Mouse (Mus musculus) Patski (cell line): ENCODE measurements around the gene Yap1. TPM values are rescaled to one million over a fixed set of nuclear protein-coding genes. Genes with fewer than 3 reads are reported as not detected.
A peak's percentile ranks its signal among the peaks of the same experiment; 100 is the strongest.

Experiments used
- ATAC-seq: fragments of 100-300 bp; one replicate; pipeline ENCODE4 v1.8.0; 2021
- CTCF ChIA-PET: fragments of 350-600 bp; sonication (Branson Sonifier 250); formaldehyde crosslinking; loops from one replicate; lab custom pipeline; 2022; ENCODE audit warnings: inconsistent platforms; lab: Charles Lee
- POLR2A ChIA-PET: fragments of 350-600 bp; sonication (Branson Sonifier 250); formaldehyde crosslinking; loops from one replicate; lab custom pipeline; 2022; ENCODE audit warnings: antibody characterized with exemption, inconsistent platforms; lab: Charles Lee
- DNase-seq: peaks from one replicate; pipeline ENCODE4 v3.0.0-alpha.2; 2011; ENCODE audit warnings: low read depth, low spot score
- H3K27me3 ChIP-seq: fragments of 371-371 bp; one replicate; pipeline ENCODE4 v1.5.1; 2021
- CTCF ChIP-seq: fragments of 100-300 bp; IDR thresholded peaks from one replicate; pipeline ENCODE4 v1.5.1; 2021
- in situ Hi-C: fragments of 300-500 bp; cut with MboI; formaldehyde crosslinking; loops from 3 replicates; pipeline ENCODE4 v1.11.1; 2018; ENCODE audit warnings: low pct_unique_long_range_greater_than_20kb, mixed read lengths
- polyA plus RNA-seq: library from polyadenylated mRNA; unstranded; gene quantifications from one replicate; pipeline ENCODE4 v1.2.3, GENCODE M21; 2021

Yap1 gene
- polyA plus RNA-seq, 1 experiment from 2014 or later, result 80.0 TPM

DNA sequence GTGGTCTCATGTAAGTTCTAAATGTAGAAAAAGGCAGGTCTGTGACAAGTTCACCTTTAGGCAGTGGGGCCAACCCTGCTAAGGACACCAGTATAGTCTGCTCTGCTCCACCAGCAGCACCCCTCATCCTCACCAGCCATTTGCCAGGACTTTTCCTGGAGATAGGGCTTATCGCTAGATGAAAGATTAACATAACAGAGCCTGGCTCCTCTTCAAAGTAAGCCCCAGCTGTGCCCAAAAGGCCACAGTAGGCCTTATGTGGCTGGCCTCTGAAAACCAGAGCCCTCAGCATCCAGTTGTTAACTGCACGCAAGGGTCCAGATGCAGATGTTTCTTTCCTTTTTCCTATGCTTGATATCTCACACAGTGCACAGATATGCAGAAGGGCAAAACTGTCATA, 45.1 kb downstream of the Yap1 start:
- TF ChIP-seq CTCF, result no peak
- no peak for ATAC-seq

GRCm38 (mm10) chr9:7958025-7958593, 46.3 kb downstream of the Yap1 start:
- in situ Hi-C loops, result no loop called here
- POLR2A ChIA-PET, result no interaction called here
- no peaks in the 10 kb centered on the region for H3K27me3 ChIP-seq
- no peak for TF ChIP-seq CTCF
- DNase-seq (no peak), ATAC-seq (no peak)
- CTCF ChIA-PET, result no interaction called here

More for the DNA sequence above, 45.1 kb downstream of the Yap1 start:
- ChIA-PET CTCF (no interaction called here), POLR2A (no interaction called here)
- no peaks in the 10 kb centered on the region for H3K27me3 ChIP-seq
- no peak for DNase-seq
- in situ Hi-C loops, result no loop called here

DNA sequence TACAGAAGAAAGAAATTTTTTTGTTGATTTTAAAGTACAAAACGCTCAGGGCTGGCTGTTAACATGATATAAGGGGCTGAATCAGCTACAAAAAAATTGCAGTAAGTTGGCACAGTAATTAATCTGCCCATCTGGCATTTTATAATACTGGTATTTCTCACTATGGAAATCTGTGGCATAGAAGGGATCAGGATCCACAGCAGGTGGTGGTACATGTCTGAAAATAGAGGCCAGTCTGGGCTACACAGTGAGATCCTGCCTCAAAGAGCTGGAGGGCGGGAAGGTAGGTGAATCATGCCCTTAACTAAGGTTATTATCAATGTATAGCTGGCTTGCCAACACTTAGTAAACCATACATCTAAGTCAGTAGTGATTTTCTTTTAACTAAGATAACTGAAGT, 47.0 kb downstream of the Yap1 start:
- TF ChIP-seq CTCF, result no peak
- no peaks in the 10 kb centered on the region for H3K27me3 ChIP-seq
- DNase-seq (no peak), ATAC-seq (no peak)
- CTCF ChIA-PET, result no interaction called here
- POLR2A ChIA-PET, result no interaction called here
- in situ Hi-C loops, result no loop called here

- no peaks in the 10 kb centered on the region for H3K27me3 ChIP-seq
- no peak for ATAC-seq
- no peak for TF ChIP-seq CTCF
- DNase-seq, result no peak
- in situ Hi-C loops, result no loop called here
- POLR2A ChIA-PET, result no interaction called here
- CTCF ChIA-PET, result no interaction called here
These were observed 48.0 kb downstream of the Yap1 start for GRCm38 (mm10) chr9:7956400-7956799.

- in situ Hi-C loops, result no loop called here
- ChIA-PET POLR2A (interaction anchor here (0.6 to 1.4 kb wide), 2 partner anchors 51 to 211 kb away, joined by 3 to 4 read pairs; partner anchors contain the start of gene Yap1), CTCF (interaction anchor here (1.2 kb wide), 1 partner anchor 9 kb away, joined by 3 read pairs; no protein-coding TSS in a partner anchor)
- H3K27me3 ChIP-seq, result no peaks in the 10 kb centered on the region
- DNase-seq, result peak; percentile 33
- TF ChIP-seq CTCF, result no peak
- peak; percentile 93 for ATAC-seq
These were observed 51.5 kb downstream of the Yap1 start for GRCm38 (mm10) chr9:7952886-7953285.

DNA sequence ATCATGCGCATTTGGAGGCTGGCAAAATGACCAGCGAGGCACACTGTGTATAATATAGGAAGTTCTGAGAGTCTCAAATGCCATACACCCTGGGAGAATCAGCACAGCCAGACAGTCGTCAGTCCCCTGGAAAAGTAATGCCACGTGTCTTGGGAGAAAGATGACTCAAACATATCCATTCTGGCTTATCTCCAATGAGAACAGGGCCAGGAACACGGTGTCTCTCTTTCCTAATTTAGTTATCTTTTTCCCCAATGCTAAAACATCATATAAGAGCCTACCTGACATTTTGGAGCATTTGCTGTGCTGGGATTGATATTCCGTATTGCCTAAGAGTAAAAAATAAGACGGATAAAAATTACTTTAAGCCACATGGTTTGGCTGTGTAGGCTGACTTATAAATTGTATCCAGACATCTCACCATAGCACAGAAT, 54.2 kb downstream of the Yap1 start:
- no peaks in the 10 kb centered on the region for H3K27me3 ChIP-seq
- in situ Hi-C loops, result no loop called here
- ATAC-seq (no peak), DNase-seq (no peak)
- TF ChIP-seq CTCF, result no peak
- CTCF ChIA-PET, result no interaction called here
- POLR2A ChIA-PET, result no interaction called here

DNA sequence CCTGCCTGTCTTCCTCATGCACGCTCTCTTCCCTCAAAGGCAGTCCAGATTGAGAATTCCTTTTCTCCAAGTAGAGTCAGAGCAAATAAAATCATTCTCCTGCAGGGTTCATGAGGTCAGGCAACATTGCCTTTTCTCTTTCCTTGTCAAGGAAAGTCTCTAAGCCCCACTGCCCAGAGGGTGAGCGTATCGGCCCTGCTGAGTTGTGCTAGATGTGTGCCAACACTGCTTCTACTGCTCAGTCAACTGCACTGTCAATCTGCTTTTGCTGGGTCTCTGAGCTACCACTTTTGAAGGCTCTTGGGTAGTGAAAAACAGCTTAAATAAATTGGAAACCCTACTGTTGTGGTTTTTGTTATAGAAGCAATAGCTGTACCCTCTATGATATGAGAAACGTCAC, 56.5 kb downstream of the Yap1 start:
- H3K27me3 ChIP-seq, result no peaks in the 10 kb centered on the region
- POLR2A ChIA-PET, result interaction anchor here (0.6 kb wide), 1 partner anchor 24 kb away, joined by 3 read pairs; no protein-coding TSS in a partner anchor
- no peak for TF ChIP-seq CTCF
- DNase-seq (no peak), ATAC-seq (no peak)
- CTCF ChIA-PET, result interaction anchor here (0.9 to 1.5 kb wide), 2 partner anchors 11 to 30 kb away, joined by 3 read pairs; no protein-coding TSS in a partner anchor
- in situ Hi-C loops, result no loop called here

GRCm38 (mm10) chr9:7943796-7944462, 60.5 kb downstream of the Yap1 start:
- TF ChIP-seq CTCF, result no peak
- H3K27me3 ChIP-seq, result no peaks in the 10 kb centered on the region
- in situ Hi-C loops, result no loop called here
- ATAC-seq, result no peak
- ChIA-PET POLR2A (no interaction called here), CTCF (interaction anchor here (0.9 to 1.0 kb wide), 2 partner anchors 11 to 75 kb away, joined by 3 to 6 read pairs; no protein-coding TSS in a partner anchor)
- DNase-seq, result no peak

- H3K27me3 ChIP-seq, result no peaks in the 10 kb centered on the region
- ATAC-seq, result no peak
- in situ Hi-C loops, result no loop called here
- TF ChIP-seq CTCF, result no peak
- POLR2A ChIA-PET, result no interaction called here
- DNase-seq, result no peak
- CTCF ChIA-PET, result no interaction called here
These were observed 61.7 kb downstream of the Yap1 start for GRCm38 (mm10) chr9:7942701-7943100.

- ChIA-PET CTCF (no interaction called here), POLR2A (no interaction called here)
- H3K27me3 ChIP-seq, result no peaks in the 10 kb centered on the region
- no peak for TF ChIP-seq CTCF
- ATAC-seq, result no peak
- no peak for DNase-seq
- in situ Hi-C loops, result no loop called here
These were observed 64.3 kb downstream of the Yap1 start for GRCm38 (mm10) chr9:7940075-7940474.

GRCm38 (mm10) chr9:7934419-7934818, 70.0 kb downstream of the Yap1 start:
- H3K27me3 ChIP-seq, result no peaks in the 10 kb centered on the region
- TF ChIP-seq CTCF, result no peak
- POLR2A ChIA-PET, result interaction anchor here (0.5 to 0.6 kb wide), 2 partner anchors 155 to 170 kb away, joined by 3 to 7 read pairs; no protein-coding TSS in a partner anchor
- no peak for ATAC-seq
- no peak for DNase-seq
- CTCF ChIA-PET, result no interaction called here
- in situ Hi-C loops, result no loop called here
